Mouse (Mus musculus): Measurements from ENCODE around the gene Spsb4. TPM values are rescaled to one million over a fixed set of nuclear protein-coding genes. Genes with fewer than 3 reads are reported as not detected.

The Spsb4 gene
- polyA plus RNA-seq, 1 experiment from 2014 or later, result 88.2 TPM

GRCm38 (mm10) chr9:96935556-96936300 lies 82.9 kb downstream of the Spsb4 start:
- no peak overlapping the region for H3K4me2 ChIP-seq (replicated peaks)
- 0 out of 2 replicates have a peak, but pooled peaks cover 6% of the 10 kb centered on the region for H3K9me3 ChIP-seq (replicated peaks)
- H3K36me3 ChIP-seq, result no peaks in the 10 kb centered on the region
- H3K27ac ChIP-seq, result no peak overlapping the region
- 55% methylated on average over 15 of the region's 15 CpGs for WGBS
- H3K27me3 ChIP-seq, result no peaks in the 10 kb centered on the region
- no peak for ATAC-seq (ENCODE audit: low FRiP score)
- no peak overlapping the region for H3K9ac ChIP-seq
- H3K4me1 ChIP-seq, result peaks cover 11% of the 10 kb centered on the region
- H3K4me3 ChIP-seq, result no peak overlapping the region

GRCm38 (mm10) chr9:96934816-96935215 lies 83.8 kb downstream of the Spsb4 start:
- H3K4me1 ChIP-seq, result peaks cover 11% of the 10 kb centered on the region
- H3K4me2 ChIP-seq (replicated peaks), result no peak overlapping the region
- no peak for ATAC-seq (ENCODE audit: low FRiP score)
- no peaks in the 10 kb centered on the region for H3K27me3 ChIP-seq
- H3K9me3 ChIP-seq (replicated peaks), result 0 out of 2 replicates have a peak, but pooled peaks cover 4% of the 10 kb centered on the region
- H3K4me3 ChIP-seq, result no peak overlapping the region
- H3K9ac ChIP-seq, result no peak overlapping the region
- H3K36me3 ChIP-seq, result no peaks in the 10 kb centered on the region
- WGBS, result 77% methylated on average over 3 of the region's 3 CpGs
- no peak overlapping the region for H3K27ac ChIP-seq

- Histone ChIP-seq H3K9ac (no peak overlapping the region), H3K9me3 (replicated peaks) (0 out of 2 replicates have a peak, but pooled peaks cover 4% of the 10 kb centered on the region), H3K4me1 (no peaks in the 10 kb centered on the region), H3K4me2 (replicated peaks) (no peak overlapping the region), H3K4me3 (no peak overlapping the region), H3K27me3 (no peaks in the 10 kb centered on the region), H3K27ac (no peak overlapping the region), H3K36me3 (no peaks in the 10 kb centered on the region)
- ATAC-seq (ENCODE audit: low FRiP score), result no peak
- 95% methylated on average over 8 of the region's 8 CpGs for WGBS
Measured at GRCm38 (mm10) chr9:96932751-96933150, 85.9 kb downstream of the Spsb4 start.

- 0 out of 2 replicates have a peak overlapping the region, but pooled peaks have one; percentile 9 for H3K27ac ChIP-seq
Measured at GRCm38 (mm10) chr9:96923577-96924316, 94.9 kb downstream of the Spsb4 start.

GRCm38 (mm10) chr9:96923119-96923518 lies 95.5 kb downstream of the Spsb4 start:
- peak overlapping the region; percentile 9; the same call in 1 of the 2 replicates for H3K27ac ChIP-seq
- H3K27me3 ChIP-seq, result no peaks in the 10 kb centered on the region
- no peak overlapping the region for H3K9ac ChIP-seq
- H3K4me3 ChIP-seq, result no peak overlapping the region
- H3K4me1 ChIP-seq, result peaks cover 2% of the 10 kb centered on the region
- no peak overlapping the region for H3K4me2 ChIP-seq (replicated peaks)
- WGBS, result 74% methylated on average over 6 of the region's 6 CpGs
- no peaks in the 10 kb centered on the region for H3K36me3 ChIP-seq
- ATAC-seq (ENCODE audit: low FRiP score), result no peak
- peaks cover 4% of the 10 kb centered on the region for H3K9me3 ChIP-seq (replicated peaks)

More at GRCm38 (mm10) chr9:96923577-96924316, 94.9 kb downstream of the Spsb4 start:
- no peak overlapping the region for H3K9ac ChIP-seq
- H3K4me2 ChIP-seq (replicated peaks), result no peak overlapping the region
- WGBS, result 82% methylated on average over 17 of the region's 17 CpGs
- H3K4me3 ChIP-seq, result no peak overlapping the region
- H3K9me3 ChIP-seq (replicated peaks), result peaks cover 4% of the 10 kb centered on the region
- no peaks in the 10 kb centered on the region for H3K36me3 ChIP-seq
- H3K27me3 ChIP-seq, result no peaks in the 10 kb centered on the region
- peaks cover 2% of the 10 kb centered on the region for H3K4me1 ChIP-seq
- ATAC-seq (ENCODE audit: low FRiP score), result no peak

- Histone ChIP-seq H3K27ac (no peak overlapping the region), H3K9me3 (replicated peaks) (peaks cover 4% of the 10 kb centered on the region), H3K4me1 (peaks cover 4% of the 10 kb centered on the region; the same call in 1 of the 2 replicates), H3K4me2 (replicated peaks) (no peak overlapping the region), H3K9ac (no peak overlapping the region), H3K27me3 (no peaks in the 10 kb centered on the region), H3K4me3 (no peak overlapping the region), H3K36me3 (no peaks in the 10 kb centered on the region)
- WGBS, result 42% methylated on average over 27 of the region's 27 CpGs
- peak; percentile 84 for ATAC-seq (ENCODE audit: low FRiP score)
Measured at GRCm38 (mm10) chr9:96916620-96917538, 101.8 kb downstream of the Spsb4 start.

- Histone ChIP-seq H3K4me2 (replicated peaks) (no peak overlapping the region), H3K4me3 (no peak overlapping the region), H3K4me1 (peaks cover 4% of the 10 kb centered on the region; the same call in 1 of the 2 replicates), H3K27me3 (no peaks in the 10 kb centered on the region), H3K36me3 (no peaks in the 10 kb centered on the region), H3K9ac (no peak overlapping the region), H3K27ac (no peak overlapping the region), H3K9me3 (replicated peaks) (peaks cover 4% of the 10 kb centered on the region)
- 50% methylated on average over 7 of the region's 7 CpGs for WGBS
- no peak for ATAC-seq (ENCODE audit: low FRiP score)
Measured at GRCm38 (mm10) chr9:96916076-96916475, 102.6 kb downstream of the Spsb4 start.

GRCm38 (mm10) chr9:96914851-96915250 lies 103.8 kb downstream of the Spsb4 start:
- no peak overlapping the region for H3K9ac ChIP-seq
- 79% methylated on average over 6 of the region's 6 CpGs for WGBS

GRCm38 (mm10) chr9:96914005-96914404 lies 104.6 kb downstream of the Spsb4 start:
- Histone ChIP-seq H3K4me2 (replicated peaks) (no peak overlapping the region), H3K4me1 (peaks cover 4% of the 10 kb centered on the region; the same call in 1 of the 2 replicates), H3K27me3 (no peaks in the 10 kb centered on the region), H3K9me3 (replicated peaks) (no peaks in the 10 kb centered on the region), H3K9ac (no peak overlapping the region), H3K4me3 (no peak overlapping the region), H3K36me3 (no peaks in the 10 kb centered on the region), H3K27ac (no peak overlapping the region)
- no peak for ATAC-seq (ENCODE audit: low FRiP score)
- 89% methylated on average over 3 of the region's 3 CpGs for WGBS

More at GRCm38 (mm10) chr9:96914851-96915250, 103.8 kb downstream of the Spsb4 start:
- ATAC-seq (ENCODE audit: low FRiP score), result no peak
- H3K27ac ChIP-seq, result no peak overlapping the region
- H3K4me1 ChIP-seq, result peaks cover 4% of the 10 kb centered on the region; the same call in 1 of the 2 replicates
- H3K4me2 ChIP-seq (replicated peaks), result no peak overlapping the region
- H3K9me3 ChIP-seq (replicated peaks), result peaks cover 4% of the 10 kb centered on the region
- H3K4me3 ChIP-seq, result no peak overlapping the region
- no peaks in the 10 kb centered on the region for H3K36me3 ChIP-seq
- H3K27me3 ChIP-seq, result no peaks in the 10 kb centered on the region

GRCm38 (mm10) chr9:96909503-96909902 lies 109.1 kb downstream of the Spsb4 start:
- Histone ChIP-seq H3K27ac (no peak overlapping the region), H3K9me3 (replicated peaks) (no peaks in the 10 kb centered on the region), H3K4me3 (no peak overlapping the region), H3K9ac (no peak overlapping the region), H3K27me3 (no peaks in the 10 kb centered on the region), H3K4me2 (replicated peaks) (no peak overlapping the region), H3K4me1 (no peaks in the 10 kb centered on the region), H3K36me3 (no peaks in the 10 kb centered on the region)
- ATAC-seq (ENCODE audit: low FRiP score), result no peak
- WGBS, result 91% methylated on average over 1 of the region's 1 CpGs

GRCm38 (mm10) chr9:96908737-96909136 lies 109.9 kb downstream of the Spsb4 start:
- H3K4me2 ChIP-seq (replicated peaks), result no peak overlapping the region
- H3K4me1 ChIP-seq, result no peaks in the 10 kb centered on the region
- no peaks in the 10 kb centered on the region for H3K27me3 ChIP-seq
- H3K9me3 ChIP-seq (replicated peaks), result no peaks in the 10 kb centered on the region
- no peaks in the 10 kb centered on the region for H3K36me3 ChIP-seq
- no peak overlapping the region for H3K27ac ChIP-seq
- H3K4me3 ChIP-seq, result no peak overlapping the region
- H3K9ac ChIP-seq, result no peak overlapping the region
- ATAC-seq (ENCODE audit: low FRiP score), result no peak
- 80% methylated on average over 2 of the region's 2 CpGs for WGBS
